Mouse (Mus musculus) heart, embryonic 13.5 days (tissue): ENCODE results near the gene Gm10639. TPM values are rescaled to one million over a fixed set of nuclear protein-coding genes. Genes with fewer than 3 reads are reported as not detected.
"Not testable (repeated sequence)": the region's sequence is repeated elsewhere in the genome, so short reads cannot be mapped to it uniquely, and the experiment has no call there.

ENCODE experiments used
- ATAC-seq: fragments of 200-750 bp; cut with Nextera tagmentation; 2 replicates; pipeline ENCODE4 v1.8.0; 2017; ENCODE audit warnings: moderate TSS enrichment; ENCODE audit not compliant: insufficient number of reproducible peaks, low FRiP score, low TSS enrichment; ENCODE audit errors: extremely low read depth
- H3K27ac ChIP-seq: fragments of 300-500 bp; sonication (generic); replicated peaks from 2 replicates; pipeline ENCODE4 v1.5.1; 2015; ENCODE audit warnings: moderate library complexity, mild to moderate bottlenecking, inconsistent platforms
- H3K27me3 ChIP-seq: fragments of 300-500 bp; sonication (generic); replicated peaks from 2 replicates; pipeline ENCODE4 v1.6.1; 2015; ENCODE audit warnings: mild to moderate bottlenecking, inconsistent platforms
- H3K36me3 ChIP-seq: fragments of 300-500 bp; sonication (generic); 2 replicates; pipeline ENCODE4 v1.6.1; 2015; ENCODE audit warnings: mild to moderate bottlenecking, inconsistent platforms
- H3K4me1 ChIP-seq: fragments of 300-500 bp; sonication (generic); 2 replicates; pipeline ENCODE4 v1.6.1; 2015; ENCODE audit warnings: inconsistent platforms
- H3K4me2 ChIP-seq: fragments of 300-500 bp; sonication (generic); 2 replicates; pipeline ENCODE4 v1.6.1; 2015; ENCODE audit warnings: inconsistent platforms, mild to moderate bottlenecking, moderate library complexity
- H3K4me3 ChIP-seq: fragments of 300-500 bp; sonication (generic); 2 replicates; pipeline ENCODE4 v1.5.1; 2015; ENCODE audit warnings: moderate library complexity, mild to moderate bottlenecking, inconsistent platforms
- H3K9ac ChIP-seq: fragments of 300-500 bp; sonication (generic); 2 replicates; pipeline ENCODE4 v1.6.1; 2015; ENCODE audit warnings: inconsistent platforms, mild to moderate bottlenecking, moderate library complexity
- H3K9me3 ChIP-seq: fragments of 300-500 bp; sonication (generic); 2 replicates; pipeline ENCODE4 v1.6.1; 2016; ENCODE audit warnings: inconsistent platforms
- WGBS: fragments of 180-500 bp; shearing (Covaris S2); methylation state at CpG from one replicate; pipeline ENCODE4 v1.1.7; 2015; ENCODE audit warnings: mixed read lengths; 5-methylcytosine and 5-hydroxymethylcytosine counted together
- polyA plus RNA-seq: library from polyadenylated mRNA; unstranded; fragments of >200 nt; fragmentation: Nextera tagmentation; extraction: Ambion mirVana; gene quantifications from 2 replicates; pipeline ENCODE4 v1.2.1, GENCODE M21; 2015

Gm10639 gene
- polyA plus RNA-seq, 1 experiment from 2014 or later, result not detected

DNA sequence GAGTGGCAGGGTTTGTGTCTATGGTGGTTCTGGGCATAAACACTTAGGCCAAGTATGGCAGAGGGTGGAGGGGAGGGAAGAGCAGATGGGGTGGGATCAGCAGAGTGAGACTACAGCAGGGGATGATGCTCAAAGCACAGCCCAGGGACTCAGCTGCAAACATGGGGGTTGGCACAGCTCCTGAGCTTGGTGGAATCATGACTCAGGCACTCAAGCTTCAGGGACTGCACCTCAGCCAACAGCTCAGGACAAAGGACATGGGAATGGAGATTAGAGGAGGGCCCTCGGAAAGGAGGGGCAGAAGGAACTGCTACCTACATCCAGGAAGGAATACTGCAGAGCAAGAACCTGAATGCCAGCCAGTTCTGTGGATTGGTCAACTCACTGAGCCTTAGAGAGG is 9.4 kb downstream of the Gm10639 start:
- H3K4me2 ChIP-seq, H3K27ac ChIP-seq, H3K27me3 ChIP-seq, H3K4me3 ChIP-seq, H3K9ac ChIP-seq, H3K4me1 ChIP-seq, H3K9me3 ChIP-seq, H3K36me3 ChIP-seq, ATAC-seq: not testable (repeated sequence)
- 59% methylated on average over 1 of the region's 1 CpGs for WGBS

DNA sequence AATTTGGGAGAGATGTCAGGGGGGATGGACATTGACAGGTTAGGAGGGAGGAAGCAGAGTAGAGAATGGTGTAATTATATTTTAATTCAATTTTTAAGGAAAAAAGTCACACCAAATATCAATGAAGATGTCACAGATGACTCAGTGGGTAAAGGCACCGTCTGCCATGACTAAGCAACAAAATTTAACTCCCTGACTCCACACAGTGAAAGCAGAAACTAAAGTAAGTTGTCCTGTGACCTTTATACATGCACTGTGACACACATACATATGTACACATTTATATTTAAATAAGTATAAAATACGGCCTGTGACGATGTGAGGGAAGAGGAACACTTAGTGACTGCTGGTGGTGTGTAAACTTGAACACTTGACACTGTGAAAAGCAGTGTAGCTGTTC is 18.4 kb downstream of the Gm10639 start:
- ATAC-seq, H3K27ac ChIP-seq, H3K4me2 ChIP-seq, H3K9ac ChIP-seq, H3K27me3 ChIP-seq, H3K36me3 ChIP-seq, H3K4me3 ChIP-seq, H3K9me3 ChIP-seq, H3K4me1 ChIP-seq: not testable (repeated sequence)
- WGBS, result 79% methylated on average over 3 of the region's 3 CpGs

DNA sequence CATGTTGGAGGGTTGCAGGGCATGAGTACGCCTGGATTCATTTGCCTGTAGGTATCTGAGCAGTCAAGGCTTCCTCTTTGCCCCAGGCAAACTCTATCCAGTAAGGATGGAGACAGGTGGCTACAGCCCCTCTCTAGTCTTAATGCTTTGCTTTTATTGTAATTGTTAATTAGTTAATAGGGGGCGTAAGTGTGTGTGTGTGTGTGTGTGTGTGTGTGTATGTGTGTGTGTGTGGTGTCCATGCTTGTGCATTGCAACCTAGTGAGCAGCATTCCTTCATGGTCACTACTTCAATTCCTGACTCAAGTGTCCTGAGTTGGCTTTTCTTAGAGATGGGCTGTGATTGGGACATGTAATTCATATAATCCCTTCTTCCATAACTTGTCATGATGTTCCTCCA is 25.0 kb downstream of the Gm10639 start, which contains the start of gene Omt2a:
Omt2a (minus strand) TSS at position 101 of the 400 bp plus-strand sequence.
- ATAC-seq, result no peak
- Histone ChIP-seq H3K9me3 (no peaks in the 10 kb centered on the region), H3K36me3 (no peaks in the 10 kb centered on the region), H3K27ac (no peak within 1 kb of the TSS), H3K4me1 (no peaks in the 10 kb centered on the region), H3K27me3 (no peaks in the 10 kb centered on the region), H3K4me3 (no peak within 1 kb of the TSS), H3K9ac (no peak within 1 kb of the TSS), H3K4me2 (no peak within 1 kb of the TSS)
- 57% methylated on average over 2 of the region's 2 CpGs for WGBS

DNA sequence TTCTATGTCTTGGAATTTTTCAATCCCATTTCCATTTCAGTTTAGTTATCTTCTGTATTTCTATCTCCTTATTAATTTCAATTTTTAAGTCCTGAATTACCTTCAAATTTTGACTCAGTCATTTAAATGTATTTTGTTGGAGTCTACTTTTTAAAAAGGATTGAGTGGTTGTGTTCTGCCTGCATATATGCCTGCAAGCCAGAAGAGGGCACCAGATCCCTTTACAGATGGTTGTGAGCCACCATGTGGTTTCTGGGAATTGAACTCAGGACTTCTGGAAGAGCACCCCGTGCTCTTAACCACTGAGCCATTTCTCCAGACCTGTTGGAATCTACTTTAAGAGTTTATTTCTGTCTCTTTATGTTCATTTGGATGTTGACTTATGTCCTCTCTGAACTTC is 29.8 kb downstream of the Gm10639 start:
- no peak overlapping the region for H3K4me3 ChIP-seq
- ATAC-seq, result no peak
- H3K4me2 ChIP-seq, result no peak overlapping the region
- no peak overlapping the region for H3K27ac ChIP-seq
- WGBS, result 14% methylated on average over 1 of the region's 1 CpGs
- H3K4me1 ChIP-seq, result no peaks in the 10 kb centered on the region
- H3K27me3 ChIP-seq, result 0 out of 2 replicates have a peak, but pooled peaks cover 6% of the 10 kb centered on the region
- H3K9me3 ChIP-seq, result peaks cover 1% of the 10 kb centered on the region; the same call in 1 of the 2 replicates
- no peak overlapping the region for H3K9ac ChIP-seq
- no peaks in the 10 kb centered on the region for H3K36me3 ChIP-seq

DNA sequence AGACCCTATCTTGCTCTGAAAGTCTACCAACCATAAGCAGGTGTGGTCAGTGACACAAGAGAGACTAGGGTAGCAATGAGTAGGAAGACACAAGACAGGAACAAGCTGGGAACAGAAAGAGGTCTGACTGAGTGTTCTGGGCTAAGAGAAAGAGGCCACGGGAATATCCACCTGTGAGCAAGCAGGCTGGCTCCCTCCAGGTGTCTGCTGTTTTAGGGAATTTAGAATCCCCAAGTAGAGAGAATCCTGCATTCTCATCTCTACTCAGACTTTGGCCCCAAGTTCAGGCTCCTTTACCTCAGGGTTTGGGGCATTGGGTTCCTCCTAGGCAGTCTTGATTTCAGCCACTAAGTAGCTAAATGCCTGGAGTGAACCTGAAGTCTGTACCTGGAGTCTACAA is 37.6 kb downstream of the Gm10639 start, which contains the start of gene Omt2b:
Omt2b (plus strand) TSS at position 301 of the 400 bp plus-strand sequence.
- 71% methylated on average over 1 of the region's 1 CpGs for WGBS
- not testable (repeated sequence) for H3K9me3 ChIP-seq, H3K36me3 ChIP-seq, H3K4me3 ChIP-seq, H3K9ac ChIP-seq, H3K27me3 ChIP-seq, H3K4me1 ChIP-seq, ATAC-seq, H3K27ac ChIP-seq, H3K4me2 ChIP-seq

DNA sequence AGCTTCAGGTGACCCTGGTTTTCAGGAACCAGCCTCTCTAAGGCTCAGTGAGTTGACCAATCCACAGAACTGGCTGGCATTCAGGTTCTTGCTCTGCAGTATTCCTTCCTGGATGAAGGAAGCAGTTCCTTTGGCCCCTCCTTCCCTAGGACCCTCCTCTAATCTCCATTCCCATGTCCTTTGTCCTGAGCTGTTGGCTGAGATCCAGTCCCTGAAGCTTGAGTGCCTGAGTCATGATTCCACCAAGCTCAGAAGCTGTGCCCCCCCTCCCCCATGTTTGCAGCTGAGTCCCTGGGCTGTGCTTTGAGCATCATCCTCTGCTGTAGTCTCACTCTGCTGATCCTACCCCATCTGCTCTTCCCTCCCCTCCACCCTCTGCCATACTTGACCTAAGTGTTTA is 47.3 kb downstream of the Gm10639 start:
- not testable (repeated sequence) for H3K27ac ChIP-seq, H3K9me3 ChIP-seq, H3K9ac ChIP-seq, H3K4me2 ChIP-seq, H3K4me1 ChIP-seq, H3K27me3 ChIP-seq, H3K36me3 ChIP-seq, H3K4me3 ChIP-seq, ATAC-seq

DNA sequence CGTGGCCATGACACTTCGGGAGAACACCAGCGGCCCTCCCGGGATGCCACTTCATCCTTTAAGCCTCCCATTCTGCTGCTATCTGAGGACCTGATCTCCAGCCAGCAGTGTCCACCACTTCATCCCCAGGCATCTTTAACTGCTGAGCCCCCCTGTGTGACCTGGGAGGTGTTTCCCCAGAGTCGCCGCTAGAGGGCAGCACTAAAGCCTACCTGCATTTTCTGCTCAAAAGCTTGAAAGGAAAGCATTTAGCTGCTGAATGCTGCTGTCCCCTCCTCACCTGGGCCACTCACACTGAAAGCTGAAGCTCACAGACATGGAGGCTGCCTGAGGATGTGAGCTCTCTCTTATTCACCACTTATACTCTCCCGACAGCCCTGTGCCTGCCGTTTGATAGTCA is 50.6 kb downstream of the Gm10639 start:
- not testable (repeated sequence) for H3K9ac ChIP-seq, H3K4me1 ChIP-seq, H3K36me3 ChIP-seq, H3K4me2 ChIP-seq, H3K9me3 ChIP-seq, ATAC-seq, H3K4me3 ChIP-seq, H3K27me3 ChIP-seq, H3K27ac ChIP-seq
- 17% methylated on average over 8 of the region's 8 CpGs for WGBS

DNA sequence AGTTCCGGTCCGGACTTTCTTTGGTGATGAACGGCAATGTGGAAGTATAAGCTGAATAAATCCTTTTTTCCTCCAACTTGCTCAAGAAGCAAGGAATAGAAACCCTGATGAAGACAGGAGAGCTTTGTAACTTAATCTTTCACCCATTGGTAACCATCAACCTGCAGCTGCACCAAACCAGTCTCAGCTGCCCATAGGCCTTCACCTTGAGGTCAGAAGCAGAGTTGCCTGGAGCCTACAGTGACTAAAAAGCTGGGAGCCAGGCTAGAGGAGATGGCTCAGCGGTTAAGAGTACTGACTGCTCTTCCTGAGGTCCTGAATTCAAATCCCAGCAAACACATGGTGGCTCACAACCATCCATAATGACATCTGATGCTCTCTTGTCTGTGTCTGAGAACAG is 52.8 kb downstream of the Gm10639 start:
- H3K36me3 ChIP-seq, ATAC-seq, H3K4me2 ChIP-seq, H3K4me1 ChIP-seq, H3K27me3 ChIP-seq, H3K9ac ChIP-seq, H3K4me3 ChIP-seq, H3K27ac ChIP-seq, H3K9me3 ChIP-seq: not testable (repeated sequence)
- 72% methylated on average over 4 of the region's 4 CpGs for WGBS

DNA sequence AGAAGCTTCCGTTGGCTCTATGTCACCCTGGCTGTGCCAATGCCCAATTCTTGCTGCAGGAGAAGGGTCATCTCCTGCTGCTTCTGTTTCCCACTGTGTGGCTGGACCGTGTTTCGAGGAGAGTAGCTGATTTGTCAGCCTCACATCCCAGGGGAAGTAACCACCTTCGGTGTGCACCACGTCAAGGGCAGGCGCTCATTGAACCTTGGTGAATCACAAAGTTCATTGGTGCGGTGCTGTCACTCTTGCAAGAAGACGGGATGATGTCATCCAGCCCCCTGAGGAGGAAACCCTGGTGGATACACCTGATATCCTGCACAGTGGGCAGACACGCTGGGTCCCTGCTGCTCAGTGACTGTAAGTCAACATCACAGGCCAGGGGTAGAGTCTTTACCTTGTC is 53.3 kb downstream of the Gm10639 start:
- H3K4me2 ChIP-seq, H3K36me3 ChIP-seq, H3K4me3 ChIP-seq, ATAC-seq, H3K9me3 ChIP-seq, H3K4me1 ChIP-seq, H3K27ac ChIP-seq, H3K27me3 ChIP-seq, H3K9ac ChIP-seq: not testable (repeated sequence)
- 83% methylated on average over 9 of the region's 9 CpGs for WGBS

DNA sequence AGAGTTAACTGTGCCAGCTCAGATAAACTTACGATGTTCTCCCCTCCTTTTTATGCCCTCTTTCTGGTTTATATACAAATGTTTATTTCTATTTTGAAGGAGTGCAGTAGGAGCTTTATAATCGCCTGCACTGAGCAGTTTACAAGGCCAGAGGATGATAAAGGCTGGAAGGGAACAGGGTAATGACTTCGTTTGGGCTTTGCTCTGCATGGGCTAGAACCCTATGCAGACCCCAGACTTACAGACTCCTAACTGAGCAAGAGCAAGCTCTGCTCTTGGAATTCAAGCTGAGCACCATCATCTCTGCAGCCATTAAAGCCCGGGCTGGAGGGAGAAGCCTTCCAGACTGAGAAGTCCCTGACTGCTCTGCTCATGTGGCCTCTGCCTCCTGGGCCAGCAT is 55.5 kb downstream of the Gm10639 start:
- WGBS, result 50% methylated on average over 4 of the region's 4 CpGs
- H3K27ac ChIP-seq, H3K4me3 ChIP-seq, H3K36me3 ChIP-seq, ATAC-seq, H3K4me2 ChIP-seq, H3K9ac ChIP-seq, H3K27me3 ChIP-seq, H3K4me1 ChIP-seq, H3K9me3 ChIP-seq: not testable (repeated sequence)

DNA sequence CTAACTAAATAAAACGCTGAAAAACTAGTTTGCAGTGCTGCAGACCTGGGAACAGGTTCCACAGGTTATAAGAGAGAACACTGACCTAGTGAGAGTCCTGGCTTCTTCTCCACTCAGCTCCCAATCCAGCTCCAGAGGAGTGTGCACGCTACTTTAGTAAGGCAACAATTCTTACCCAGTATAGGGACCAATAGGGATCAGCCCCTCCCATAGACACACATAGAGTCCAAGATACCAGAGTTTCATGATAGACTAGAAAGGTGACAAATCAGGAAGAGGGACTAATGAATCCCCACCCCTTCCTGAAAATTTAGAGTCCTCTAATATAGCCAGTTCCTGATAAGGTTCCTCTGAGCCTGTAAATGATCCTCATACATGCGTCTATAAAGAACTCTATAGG is 57.3 kb downstream of the Gm10639 start:
- ATAC-seq, result no peak
- Histone ChIP-seq H3K9ac (no peak overlapping the region), H3K36me3 (no peaks in the 10 kb centered on the region), H3K9me3 (no peaks in the 10 kb centered on the region), H3K27me3 (no peaks in the 10 kb centered on the region), H3K27ac (no peak overlapping the region), H3K4me1 (no peaks in the 10 kb centered on the region), H3K4me2 (no peak overlapping the region), H3K4me3 (no peak overlapping the region)
- 56% methylated on average over 3 of the region's 3 CpGs for WGBS

DNA sequence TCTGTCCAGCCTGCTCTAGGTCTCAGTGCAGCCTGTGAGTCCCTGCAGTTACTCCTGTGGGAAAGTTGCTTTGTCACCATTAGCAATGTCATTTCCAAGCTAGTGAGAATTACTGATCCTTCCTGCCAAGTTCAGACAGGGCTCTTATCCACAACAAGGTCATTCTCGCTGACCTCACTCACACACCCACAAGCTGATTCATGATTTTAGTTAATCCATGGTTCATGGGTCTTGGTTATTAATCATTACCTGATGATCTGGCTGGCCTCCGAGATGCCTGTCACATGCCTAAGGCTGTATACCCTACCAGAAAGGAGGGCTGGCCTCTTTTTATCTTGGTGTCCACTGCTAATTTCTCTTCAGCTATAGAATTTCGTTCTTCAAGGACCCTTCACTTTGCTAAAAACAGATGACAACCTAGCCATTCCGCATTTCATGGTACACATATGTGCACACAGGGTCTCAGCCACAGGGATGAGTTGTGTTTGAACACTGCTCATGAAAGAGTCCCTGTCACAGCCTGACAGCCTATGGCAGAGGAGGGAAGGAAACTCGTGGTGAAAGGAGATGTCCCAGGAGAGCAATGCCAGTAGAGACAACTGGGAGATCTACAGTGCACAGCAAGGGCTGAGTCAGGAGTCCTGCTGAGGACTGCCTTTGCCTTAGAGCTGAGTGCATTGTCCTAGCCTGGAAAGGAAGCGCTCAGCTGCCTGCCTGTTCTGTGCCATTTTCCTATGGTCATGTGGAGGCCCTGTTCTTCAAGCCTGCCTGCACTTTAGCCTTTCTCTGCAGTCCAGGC is 58.7 kb downstream of the Gm10639 start:
- H3K36me3 ChIP-seq, H3K4me2 ChIP-seq, H3K27ac ChIP-seq, H3K9me3 ChIP-seq, H3K9ac ChIP-seq, H3K4me3 ChIP-seq, H3K27me3 ChIP-seq, ATAC-seq, H3K4me1 ChIP-seq: not testable (repeated sequence)
- WGBS, result 55% methylated on average over 6 of the region's 6 CpGs
